Mouse (Mus musculus) frontal cortex, adult 2 months (tissue): ENCODE measurements around the gene E330021D16Rik. TPM values are rescaled to one million over a fixed set of nuclear protein-coding genes. Genes with fewer than 3 reads are reported as not detected.
A peak's percentile ranks its signal among the peaks of the same experiment; 100 is the strongest.

Experiments used
- DNase-seq, 2 experiments: peaks; one replicate each; pipeline ENCODE4 v3.0.0; 2022; ENCODE audit warnings: low spot score in 1 of 2; ENCODE audit errors: extremely low spot score in 1 of 2
- polyA plus RNA-seq: library from polyadenylated mRNA; depleted of rRNA; stranded (reverse); fragments of >200 nt; gene quantifications from 2 replicates; pipeline ENCODE4 v1.2.3, GENCODE M21; 2012

Gene E330021D16Rik
- polyA plus RNA-seq, 1 experiment = not detected

GRCm38 (mm10) chr6:136422084-136422853 is 6.9 kb upstream of the E330021D16Rik start:
- peak; percentile 17 to 82 for DNase-seq

- DNase-seq = peak in 1 of 2 experiments; percentile 12
Measured at GRCm38 (mm10) chr6:136421059-136421458, 5.7 kb upstream of the E330021D16Rik start.

GRCm38 (mm10) chr6:136418889-136419835 is 3.8 kb upstream of the E330021D16Rik start:
- DNase-seq = no peak

GRCm38 (mm10) chr6:136418333-136418848 is 3.0 kb upstream of the E330021D16Rik start:
- no peak for DNase-seq

GRCm38 (mm10) chr6:136417864-136418263 is 2.5 kb upstream of the E330021D16Rik start:
- DNase-seq = no peak

- DNase-seq = no peak
Measured at GRCm38 (mm10) chr6:136413856-136414362, 1.5 kb downstream of the E330021D16Rik start.

GRCm38 (mm10) chr6:136407608-136408192 is 7.7 kb downstream of the E330021D16Rik start:
- no peak for DNase-seq

GRCm38 (mm10) chr6:136396860-136397259 is 18.5 kb downstream of the E330021D16Rik start:
- DNase-seq = no peak

- no peak for DNase-seq
Measured at GRCm38 (mm10) chr6:136390262-136390661, 25.1 kb downstream of the E330021D16Rik start.

GRCm38 (mm10) chr6:136385287-136385686 is 30.1 kb downstream of the E330021D16Rik start:
- DNase-seq = peak in 1 of 2 experiments; percentile 72

GRCm38 (mm10) chr6:136383218-136383617 is 32.2 kb downstream of the E330021D16Rik start:
- no peak for DNase-seq

- no peak for DNase-seq
Measured at GRCm38 (mm10) chr6:136376097-136376496, 39.3 kb downstream of the E330021D16Rik start.

- peak; percentile 64 to 65 for DNase-seq
Measured at GRCm38 (mm10) chr6:136364430-136365098, 50.8 kb downstream of the E330021D16Rik start.

- DNase-seq = peak; percentile 25 to 59
Measured at GRCm38 (mm10) chr6:136364008-136364407, 51.4 kb downstream of the E330021D16Rik start.

GRCm38 (mm10) chr6:136363313-136363712 is 52.1 kb downstream of the E330021D16Rik start:
- no peak for DNase-seq

GRCm38 (mm10) chr6:136358471-136358870 is 56.9 kb downstream of the E330021D16Rik start:
- peak in 1 of 2 experiments; percentile 21 for DNase-seq

- DNase-seq = peak; percentile 87 to 98
Measured at GRCm38 (mm10) chr6:136353399-136354184, 61.8 kb downstream of the E330021D16Rik start.
